Mouse (Mus musculus): ENCODE data around the gene Rfx1. TPM values are rescaled to one million over a fixed set of nuclear protein-coding genes. Genes with fewer than 3 reads are reported as not detected.

Gene Rfx1
- polyA plus RNA-seq, 1 experiment from 2014 or later = 8.8 TPM

DNA sequence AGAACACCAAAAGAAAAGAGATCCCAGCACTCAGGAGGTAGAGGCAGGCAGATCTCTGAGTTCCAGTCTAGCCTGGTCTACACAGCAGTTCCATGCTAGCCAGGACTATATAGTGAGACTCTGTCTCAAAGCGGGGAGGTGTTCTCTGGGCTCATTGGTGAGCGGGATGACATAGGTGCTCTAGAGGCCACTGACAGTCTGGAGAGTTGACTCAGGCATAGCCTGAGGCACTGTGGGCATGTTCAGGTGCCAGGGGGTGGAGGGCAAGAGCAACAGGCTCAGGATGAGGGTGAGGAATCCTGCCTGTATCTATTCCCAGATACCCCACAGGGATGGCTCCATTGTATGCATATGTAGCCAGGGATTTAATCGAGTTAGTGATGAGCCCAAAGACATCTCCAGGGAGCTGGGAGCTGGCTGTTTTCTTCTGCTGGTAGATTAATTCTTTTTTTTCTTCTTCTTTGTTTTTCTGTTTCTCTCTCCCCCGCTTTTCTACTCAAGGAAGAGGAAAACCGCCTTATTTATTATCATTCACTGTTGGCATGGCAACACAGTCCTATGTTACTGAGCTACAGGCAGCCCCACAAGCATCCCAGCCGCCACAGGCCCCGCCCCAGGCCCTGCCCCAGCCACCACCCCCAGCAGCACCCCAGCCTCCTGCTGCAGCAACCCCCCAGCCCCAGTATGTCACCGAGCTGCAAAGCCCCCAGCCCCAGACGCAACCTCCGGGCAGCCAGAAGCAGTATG, 6.8 kb downstream of the Rfx1 start:
- Histone ChIP-seq H3K36me3 (ENCODE audit: control insufficient read depth, insufficient read depth, low read length) (peaks cover 4% of the 10 kb centered on the region; the same call in 1 of the 2 replicates), H3K4me1 (replicated peaks; ENCODE audit: control insufficient read depth, insufficient read depth, low read length) (peaks cover 16% of the 10 kb centered on the region), H3K9me3 (ENCODE audit: control insufficient read depth, low read length) (no peaks in the 10 kb centered on the region), H3K4me2 (ENCODE audit: low read depth, low read length) (no peak overlapping the region), H3K9ac (ENCODE audit: low read length) (no peak overlapping the region), H3K27ac (ENCODE audit: low read length) (no peak overlapping the region), H3K4me3 (ENCODE audit: low read length) (no peak overlapping the region), H3K27me3 (ENCODE audit: control insufficient read depth, insufficient read depth, low read depth, low read length) (no peaks in the 10 kb centered on the region)
- no peak for ATAC-seq (ENCODE audit: low read depth)
- WGBS = 65% methylated on average over 10 of the region's 10 CpGs

DNA sequence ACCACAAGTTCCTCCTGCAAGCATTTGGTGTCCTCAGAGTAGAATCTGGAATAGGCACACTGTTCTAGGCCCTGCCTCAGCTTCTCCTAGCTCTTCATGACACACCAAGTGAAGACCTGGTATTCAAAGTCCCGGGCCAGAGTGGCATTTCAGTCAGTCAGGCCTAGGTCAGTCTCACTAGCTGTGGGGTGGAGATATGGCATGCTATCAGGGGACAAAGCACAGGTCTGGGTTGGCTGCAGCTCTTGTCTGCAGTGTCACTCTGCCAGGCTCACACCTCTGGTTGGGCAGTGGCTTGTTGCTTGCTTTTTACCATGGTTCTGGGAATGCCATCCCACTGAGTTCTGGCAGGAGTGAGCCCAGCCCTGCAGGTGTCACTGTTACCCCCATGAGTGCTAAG, 9.8 kb downstream of the Rfx1 start:
- ATAC-seq (ENCODE audit: low read depth) = no peak
- WGBS = 87% methylated on average over 1 of the region's 1 CpGs
- H3K4me2 ChIP-seq (ENCODE audit: low read depth, low read length) = no peak overlapping the region
- H3K4me3 ChIP-seq (ENCODE audit: low read length) = no peak overlapping the region
- H3K9ac ChIP-seq (ENCODE audit: low read length) = no peak overlapping the region
- H3K27ac ChIP-seq (ENCODE audit: low read length) = no peak overlapping the region
- H3K4me1 ChIP-seq (replicated peaks; ENCODE audit: control insufficient read depth, insufficient read depth, low read length) = peaks cover 7% of the 10 kb centered on the region
- no peaks in the 10 kb centered on the region for H3K27me3 ChIP-seq (ENCODE audit: control insufficient read depth, insufficient read depth, low read depth, low read length)
- peaks cover 12% of the 10 kb centered on the region for H3K36me3 ChIP-seq (ENCODE audit: control insufficient read depth, insufficient read depth, low read length)
- no peaks in the 10 kb centered on the region for H3K9me3 ChIP-seq (ENCODE audit: control insufficient read depth, low read length)

DNA sequence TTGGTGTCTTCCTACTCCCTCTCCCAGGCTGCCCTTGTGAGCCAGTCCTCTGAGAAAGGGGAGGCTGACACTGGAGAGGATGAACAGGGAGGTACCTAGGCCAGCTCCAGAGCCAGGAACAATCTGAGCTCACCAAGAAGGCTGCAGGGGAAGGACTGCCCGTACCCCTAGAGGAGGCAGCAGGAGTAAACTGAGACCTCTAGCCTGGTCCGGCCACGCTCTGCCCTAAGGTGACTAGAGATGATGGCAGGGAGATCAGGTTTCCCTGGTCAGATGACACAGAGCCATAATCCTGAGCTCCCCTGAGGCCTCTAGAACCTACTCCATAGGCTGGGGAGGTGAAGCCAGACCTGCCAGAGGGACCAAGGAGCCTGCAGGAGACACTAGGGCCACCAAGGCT, 10.2 kb downstream of the Rfx1 start:
- Histone ChIP-seq H3K4me1 (replicated peaks; ENCODE audit: control insufficient read depth, insufficient read depth, low read length) (peaks cover 7% of the 10 kb centered on the region), H3K4me2 (ENCODE audit: low read depth, low read length) (no peak overlapping the region), H3K4me3 (ENCODE audit: low read length) (no peak overlapping the region), H3K27me3 (ENCODE audit: control insufficient read depth, insufficient read depth, low read depth, low read length) (no peaks in the 10 kb centered on the region), H3K27ac (ENCODE audit: low read length) (no peak overlapping the region), H3K36me3 (ENCODE audit: control insufficient read depth, insufficient read depth, low read length) (peaks cover 12% of the 10 kb centered on the region), H3K9me3 (ENCODE audit: control insufficient read depth, low read length) (no peaks in the 10 kb centered on the region), H3K9ac (ENCODE audit: low read length) (no peak overlapping the region)
- WGBS = 87% methylated on average over 3 of the region's 3 CpGs
- no peak for ATAC-seq (ENCODE audit: low read depth)

DNA sequence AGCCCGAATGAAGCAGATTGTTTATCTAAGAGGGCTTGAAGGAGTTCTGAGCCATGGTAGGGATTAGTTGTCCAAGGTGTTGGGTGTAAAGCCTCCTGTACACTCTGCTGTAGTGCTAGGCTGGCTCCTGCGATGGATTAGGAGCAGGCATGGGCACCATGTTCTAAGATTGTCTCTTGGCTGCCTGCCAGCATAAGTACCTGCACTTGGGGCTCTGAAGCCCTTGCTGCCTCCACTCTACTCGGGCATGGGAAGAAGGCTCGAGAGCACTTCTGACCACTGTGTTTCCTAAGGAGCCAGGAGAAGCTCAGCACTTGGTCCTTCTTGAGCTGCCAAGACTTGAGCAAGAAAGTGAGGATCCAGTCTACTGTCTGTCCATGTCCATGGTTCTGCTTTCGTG, 12.6 kb downstream of the Rfx1 start:
- peak; percentile 86 for ATAC-seq (ENCODE audit: low read depth)
- H3K4me2 ChIP-seq (ENCODE audit: low read depth, low read length) = no peak overlapping the region
- H3K4me3 ChIP-seq (ENCODE audit: low read length) = no peak overlapping the region
- H3K36me3 ChIP-seq (ENCODE audit: control insufficient read depth, insufficient read depth, low read length) = peaks cover 29% of the 10 kb centered on the region
- H3K4me1 ChIP-seq (replicated peaks; ENCODE audit: control insufficient read depth, insufficient read depth, low read length) = peaks cover 7% of the 10 kb centered on the region
- 43% methylated on average over 5 of the region's 5 CpGs for WGBS
- no peak overlapping the region for H3K9ac ChIP-seq (ENCODE audit: low read length)
- H3K27me3 ChIP-seq (ENCODE audit: control insufficient read depth, insufficient read depth, low read depth, low read length) = no peaks in the 10 kb centered on the region
- H3K27ac ChIP-seq (ENCODE audit: low read length) = peak overlapping the region; percentile 12; the same call in 1 of the 2 replicates
- no peaks in the 10 kb centered on the region for H3K9me3 ChIP-seq (ENCODE audit: control insufficient read depth, low read length)

DNA sequence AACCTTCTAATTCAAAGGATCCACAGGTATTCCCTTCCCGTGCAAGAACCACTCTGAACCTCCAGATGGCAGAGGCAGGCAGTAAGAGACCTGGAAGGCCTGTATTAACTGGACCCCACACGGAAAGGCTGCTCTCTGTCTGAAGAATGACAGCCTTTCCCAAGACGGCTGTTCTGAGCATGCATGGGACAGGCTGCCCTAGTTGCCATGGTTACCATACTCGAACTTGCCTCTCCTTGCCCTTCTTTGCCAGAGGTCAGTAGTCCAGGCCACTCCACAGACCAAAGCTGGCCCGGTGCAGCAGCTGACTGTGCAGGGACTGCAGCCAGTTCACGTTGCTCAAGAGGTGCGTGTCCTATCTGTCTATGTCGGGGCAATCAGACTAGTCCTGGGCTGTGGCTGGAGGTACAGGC, 17.2 kb downstream of the Rfx1 start:
- Histone ChIP-seq H3K27me3 (ENCODE audit: control insufficient read depth, insufficient read depth, low read depth, low read length) (no peaks in the 10 kb centered on the region), H3K36me3 (ENCODE audit: control insufficient read depth, insufficient read depth, low read length) (peaks cover 43% of the 10 kb centered on the region), H3K27ac (ENCODE audit: low read length) (no peak overlapping the region), H3K4me3 (ENCODE audit: low read length) (no peak overlapping the region), H3K4me2 (ENCODE audit: low read depth, low read length) (no peak overlapping the region), H3K4me1 (replicated peaks; ENCODE audit: control insufficient read depth, insufficient read depth, low read length) (peaks cover 7% of the 10 kb centered on the region), H3K9me3 (ENCODE audit: control insufficient read depth, low read length) (no peaks in the 10 kb centered on the region), H3K9ac (ENCODE audit: low read length) (no peak overlapping the region)
- 32% methylated on average over 8 of the region's 8 CpGs for WGBS
- no peak for ATAC-seq (ENCODE audit: low read depth)

DNA sequence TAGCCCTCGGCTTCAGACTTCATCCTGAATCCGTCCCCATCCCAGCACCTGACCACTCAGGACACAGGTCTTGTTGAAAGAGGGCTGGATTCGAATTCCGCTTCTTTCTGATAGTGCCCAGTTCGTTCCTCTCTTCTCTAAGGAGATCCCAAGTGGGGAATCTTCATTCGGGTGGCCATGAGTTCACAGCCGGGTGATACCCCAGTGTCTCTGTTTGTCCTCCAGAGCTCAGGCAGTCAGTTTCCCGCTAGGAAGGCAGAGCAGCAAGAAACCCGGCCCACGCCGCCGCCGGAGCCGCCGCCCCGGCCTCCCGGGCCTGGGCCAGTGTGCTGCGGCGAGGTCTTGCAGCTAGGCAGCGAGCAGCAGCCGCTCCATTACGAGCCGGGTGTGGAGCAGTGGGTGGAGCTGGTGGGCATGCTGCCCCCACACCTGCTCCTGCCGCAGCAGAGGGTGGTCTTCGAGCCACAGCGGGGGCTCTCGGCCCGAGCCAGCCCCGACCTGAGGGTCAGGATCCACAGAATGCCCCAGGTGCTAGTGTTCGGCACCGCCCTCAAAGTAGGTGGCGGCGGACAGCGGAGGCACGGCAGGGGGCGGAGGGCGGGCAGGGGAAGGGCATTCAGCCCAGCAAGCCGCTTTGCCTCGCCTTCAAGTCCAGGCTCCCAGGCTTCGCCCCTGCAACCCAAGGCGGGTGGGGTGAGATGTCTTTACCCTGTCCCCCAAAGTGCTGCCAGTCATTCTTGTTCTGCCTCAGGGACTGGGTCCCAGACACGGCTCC, 17.9 kb downstream of the Rfx1 start:
- peaks cover 46% of the 10 kb centered on the region for H3K36me3 ChIP-seq (ENCODE audit: control insufficient read depth, insufficient read depth, low read length)
- no peak overlapping the region for H3K4me3 ChIP-seq (ENCODE audit: low read length)
- no peaks in the 10 kb centered on the region for H3K27me3 ChIP-seq (ENCODE audit: control insufficient read depth, insufficient read depth, low read depth, low read length)
- no peak for ATAC-seq (ENCODE audit: low read depth)
- H3K9ac ChIP-seq (ENCODE audit: low read length) = no peak overlapping the region
- 59% methylated on average over 42 of the region's 42 CpGs for WGBS
- no peak overlapping the region for H3K27ac ChIP-seq (ENCODE audit: low read length)
- H3K4me1 ChIP-seq (replicated peaks; ENCODE audit: control insufficient read depth, insufficient read depth, low read length) = peaks cover 3% of the 10 kb centered on the region
- H3K9me3 ChIP-seq (ENCODE audit: control insufficient read depth, low read length) = no peaks in the 10 kb centered on the region
- no peak overlapping the region for H3K4me2 ChIP-seq (ENCODE audit: low read depth, low read length)

DNA sequence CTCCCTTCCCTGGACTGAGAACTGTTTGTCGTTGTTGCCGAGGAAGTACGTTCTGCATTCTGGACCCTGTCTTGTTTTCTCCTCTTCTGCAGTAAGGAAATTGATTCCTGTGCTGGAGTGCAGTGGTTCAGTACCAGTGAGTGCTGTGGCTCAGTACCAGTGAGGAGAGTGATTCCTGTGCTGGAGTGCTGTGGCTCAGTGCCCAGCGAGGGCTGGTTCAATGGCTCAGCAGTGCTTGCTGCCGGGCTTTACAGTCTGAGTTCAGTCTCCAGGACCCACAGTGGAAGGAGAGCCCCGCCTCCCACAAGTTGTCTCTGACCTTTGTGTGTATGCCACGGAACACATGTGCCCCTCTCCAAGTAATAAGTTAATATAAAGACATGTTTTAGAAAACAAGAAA, 20.5 kb downstream of the Rfx1 start:
- H3K4me2 ChIP-seq (ENCODE audit: low read depth, low read length) = no peak overlapping the region
- ATAC-seq (ENCODE audit: low read depth) = no peak
- H3K4me3 ChIP-seq (ENCODE audit: low read length) = no peak overlapping the region
- H3K27ac ChIP-seq (ENCODE audit: low read length) = no peak overlapping the region
- H3K9ac ChIP-seq (ENCODE audit: low read length) = no peak overlapping the region
- no peaks in the 10 kb centered on the region for H3K9me3 ChIP-seq (ENCODE audit: control insufficient read depth, low read length)
- H3K36me3 ChIP-seq (ENCODE audit: control insufficient read depth, insufficient read depth, low read length) = peaks cover 38% of the 10 kb centered on the region
- H3K4me1 ChIP-seq (replicated peaks; ENCODE audit: control insufficient read depth, insufficient read depth, low read length) = no peaks in the 10 kb centered on the region
- WGBS = 78% methylated on average over 7 of the region's 7 CpGs
- no peaks in the 10 kb centered on the region for H3K27me3 ChIP-seq (ENCODE audit: control insufficient read depth, insufficient read depth, low read depth, low read length)

DNA sequence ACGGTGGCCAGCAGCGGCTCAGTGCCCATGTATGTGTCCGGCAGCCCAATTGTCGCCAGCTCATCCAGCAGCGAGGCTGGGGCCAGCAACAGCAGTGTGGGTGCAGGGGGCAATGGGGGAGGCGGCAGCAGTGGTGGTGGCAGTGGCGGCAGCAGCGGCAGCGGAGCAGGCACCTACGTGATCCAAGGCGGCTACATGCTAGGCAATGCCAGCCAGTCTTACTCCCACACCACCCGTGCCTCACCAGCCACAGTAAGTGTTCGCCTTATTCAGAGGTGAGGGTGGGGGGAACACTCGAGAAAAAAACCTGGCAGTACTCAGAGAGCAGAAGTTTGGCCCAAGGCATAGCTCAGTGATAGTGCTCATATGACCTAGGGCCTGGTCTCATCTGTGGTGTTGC, 21.2 kb downstream of the Rfx1 start:
- Histone ChIP-seq H3K4me2 (ENCODE audit: low read depth, low read length) (no peak overlapping the region), H3K27ac (ENCODE audit: low read length) (no peak overlapping the region), H3K27me3 (ENCODE audit: control insufficient read depth, insufficient read depth, low read depth, low read length) (no peaks in the 10 kb centered on the region), H3K9ac (ENCODE audit: low read length) (no peak overlapping the region), H3K4me1 (replicated peaks; ENCODE audit: control insufficient read depth, insufficient read depth, low read length) (no peaks in the 10 kb centered on the region), H3K36me3 (ENCODE audit: control insufficient read depth, insufficient read depth, low read length) (peaks cover 35% of the 10 kb centered on the region), H3K9me3 (ENCODE audit: control insufficient read depth, low read length) (no peaks in the 10 kb centered on the region), H3K4me3 (ENCODE audit: low read length) (no peak overlapping the region)
- WGBS = 93% methylated on average over 14 of the region's 14 CpGs
- ATAC-seq (ENCODE audit: low read depth) = no peak

DNA sequence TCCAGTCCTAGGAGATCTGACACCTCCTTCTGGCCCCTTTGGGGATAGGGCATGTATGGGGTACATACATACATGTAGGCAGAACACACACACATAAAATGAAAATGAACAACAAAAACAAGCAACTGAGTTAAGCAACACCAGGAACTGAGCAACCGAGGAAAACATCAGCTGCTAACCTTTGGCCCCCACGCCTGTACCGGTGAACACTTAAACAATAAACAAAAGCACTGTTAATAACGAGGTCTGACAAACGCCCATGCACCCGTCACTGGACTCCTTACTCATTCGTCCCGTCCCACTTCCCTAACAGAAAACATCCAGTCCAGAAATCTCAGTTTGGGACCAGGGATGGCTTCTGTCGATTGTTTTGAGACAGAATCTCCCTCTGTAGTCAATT, 22.6 kb downstream of the Rfx1 start:
- no peaks in the 10 kb centered on the region for H3K9me3 ChIP-seq (ENCODE audit: control insufficient read depth, low read length)
- H3K4me2 ChIP-seq (ENCODE audit: low read depth, low read length) = no peak overlapping the region
- H3K9ac ChIP-seq (ENCODE audit: low read length) = no peak overlapping the region
- WGBS = 63% methylated on average over 9 of the region's 9 CpGs
- no peak overlapping the region for H3K4me3 ChIP-seq (ENCODE audit: low read length)
- no peak for ATAC-seq (ENCODE audit: low read depth)
- peaks cover 30% of the 10 kb centered on the region for H3K36me3 ChIP-seq (ENCODE audit: control insufficient read depth, insufficient read depth, low read length)
- H3K27me3 ChIP-seq (ENCODE audit: control insufficient read depth, insufficient read depth, low read depth, low read length) = no peaks in the 10 kb centered on the region
- H3K4me1 ChIP-seq (replicated peaks; ENCODE audit: control insufficient read depth, insufficient read depth, low read length) = no peaks in the 10 kb centered on the region
- H3K27ac ChIP-seq (ENCODE audit: low read length) = no peak overlapping the region
